Mouse (Mus musculus): ENCODE data around the gene Gm42688. TPM values are rescaled to one million over a fixed set of nuclear protein-coding genes. Genes with fewer than 3 reads are reported as not detected.

The Gm42688 gene
- polyA plus RNA-seq, 1 experiment from 2014 or later = 2.7 TPM

DNA sequence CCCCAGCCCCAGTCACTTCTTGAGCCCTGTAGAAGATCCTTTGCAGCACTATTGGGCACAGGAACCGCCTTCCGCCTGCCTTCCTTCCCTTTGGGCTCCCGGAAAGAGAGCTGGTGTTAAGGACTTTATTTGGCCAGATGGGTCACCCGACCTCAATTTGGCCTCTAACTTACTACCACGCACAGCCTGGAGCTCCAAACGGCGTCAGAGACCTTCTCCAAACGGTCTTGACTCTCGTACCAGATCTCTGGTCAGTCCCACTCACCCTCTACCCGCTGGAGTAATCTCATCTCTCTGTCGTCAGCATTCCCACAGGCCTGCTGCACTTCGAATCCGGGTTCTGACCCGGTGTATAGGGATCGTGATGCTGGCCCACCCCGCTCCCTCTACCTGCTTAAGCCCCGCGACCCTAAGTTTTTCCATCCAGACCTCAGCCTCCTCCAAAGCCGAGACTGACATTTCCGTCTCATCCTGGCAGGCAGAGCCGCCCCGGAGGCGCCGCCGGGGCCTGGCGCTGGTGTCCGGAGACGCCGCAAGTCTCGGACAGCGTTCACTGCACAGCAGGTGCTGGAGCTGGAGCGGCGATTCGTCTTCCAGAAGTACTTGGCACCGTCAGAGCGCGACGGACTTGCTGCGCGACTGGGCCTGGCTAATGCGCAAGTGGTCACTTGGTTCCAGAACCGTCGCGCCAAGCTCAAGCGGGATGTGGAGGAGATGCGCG, 14.1 kb upstream of the Gm42688 start:
- H3K4me1 ChIP-seq = peaks cover 14% of the 10 kb centered on the region
- peak overlapping the region; percentile 25 for H3K4me3 ChIP-seq (replicated peaks)
- H3K36me3 ChIP-seq = no peaks in the 10 kb centered on the region
- peak overlapping the region; percentile 48 for H3K4me2 ChIP-seq
- no peaks in the 10 kb centered on the region for H3K9me3 ChIP-seq
- ATAC-seq (ENCODE audit: insufficient read depth, low FRiP score, low read depth) = no peak
- H3K27me3 ChIP-seq (replicated peaks) = peaks cover 78% of the 10 kb centered on the region
- H3K9ac ChIP-seq = no peak overlapping the region
- no peak overlapping the region for H3K27ac ChIP-seq
- WGBS = 2% methylated on average over 47 of the region's 47 CpGs

DNA sequence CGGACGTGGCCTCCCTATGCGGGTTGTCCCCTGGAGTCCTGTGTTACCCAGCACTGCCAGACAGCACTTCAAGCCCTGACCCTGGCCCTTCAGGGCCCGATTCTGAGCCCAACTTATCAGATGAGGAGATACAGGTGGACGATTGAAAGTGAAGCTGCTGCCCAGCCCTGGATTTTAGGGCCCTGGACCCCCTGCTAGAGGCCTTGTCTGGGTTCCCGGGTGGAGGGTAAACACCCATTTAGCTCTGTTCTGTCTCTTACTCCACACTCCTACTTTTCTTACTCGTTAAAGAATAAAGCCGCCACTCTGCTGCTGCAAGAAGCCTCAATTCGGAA, 13.5 kb upstream of the Gm42688 start:
- H3K27ac ChIP-seq = no peak overlapping the region
- H3K4me2 ChIP-seq = peak overlapping the region; percentile 48
- H3K36me3 ChIP-seq = no peaks in the 10 kb centered on the region
- no peak for ATAC-seq (ENCODE audit: insufficient read depth, low FRiP score, low read depth)
- WGBS = 15% methylated on average over 9 of the region's 9 CpGs
- no peaks in the 10 kb centered on the region for H3K9me3 ChIP-seq
- H3K4me1 ChIP-seq = peaks cover 14% of the 10 kb centered on the region
- peaks cover 73% of the 10 kb centered on the region for H3K27me3 ChIP-seq (replicated peaks)
- H3K9ac ChIP-seq = no peak overlapping the region
- peak overlapping the region; percentile 25 for H3K4me3 ChIP-seq (replicated peaks)

DNA sequence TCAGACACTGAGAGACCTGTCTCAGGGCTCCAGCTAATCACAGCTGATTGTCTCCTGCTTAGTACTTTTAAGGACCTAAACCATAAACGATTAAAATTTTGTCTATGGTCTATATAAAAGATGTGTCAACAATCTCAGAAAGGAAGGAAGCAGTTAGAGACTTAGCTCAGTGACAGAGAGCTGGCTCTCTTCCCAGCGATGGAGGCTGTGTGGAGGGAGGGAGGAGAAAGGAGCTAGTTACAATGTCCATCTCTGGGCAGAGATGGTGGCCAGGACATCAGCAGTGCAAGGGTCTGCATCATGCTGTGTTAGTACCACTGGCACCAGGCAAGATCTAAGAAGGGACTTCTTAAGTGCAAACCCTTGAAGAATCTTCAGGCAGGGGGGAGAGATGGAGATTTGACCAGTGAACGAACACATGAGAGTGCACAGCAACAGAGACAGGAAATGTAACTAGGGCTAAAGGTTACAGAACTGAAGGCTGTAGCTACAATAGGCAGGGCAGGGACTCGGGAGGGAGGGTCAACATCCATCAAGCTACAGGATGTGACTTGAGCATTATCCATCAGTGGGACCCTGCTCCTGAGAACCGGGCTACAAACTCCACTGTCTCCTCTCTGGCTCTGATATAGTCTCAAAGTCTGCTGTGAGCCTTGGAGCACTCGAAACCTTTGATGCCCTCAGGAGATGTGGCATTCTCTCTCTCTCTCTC, 8.8 kb upstream of the Gm42688 start:
- Histone ChIP-seq H3K4me1 (peaks cover 3% of the 10 kb centered on the region), H3K36me3 (no peaks in the 10 kb centered on the region), H3K27me3 (replicated peaks) (peaks cover 39% of the 10 kb centered on the region), H3K27ac (no peak overlapping the region), H3K4me3 (replicated peaks) (no peak overlapping the region), H3K9me3 (no peaks in the 10 kb centered on the region), H3K9ac (no peak overlapping the region), H3K4me2 (no peak overlapping the region)
- 27% methylated on average over 6 of the region's 6 CpGs for WGBS
- ATAC-seq (ENCODE audit: insufficient read depth, low FRiP score, low read depth) = no peak; the same call in 1 of the 2 replicates

DNA sequence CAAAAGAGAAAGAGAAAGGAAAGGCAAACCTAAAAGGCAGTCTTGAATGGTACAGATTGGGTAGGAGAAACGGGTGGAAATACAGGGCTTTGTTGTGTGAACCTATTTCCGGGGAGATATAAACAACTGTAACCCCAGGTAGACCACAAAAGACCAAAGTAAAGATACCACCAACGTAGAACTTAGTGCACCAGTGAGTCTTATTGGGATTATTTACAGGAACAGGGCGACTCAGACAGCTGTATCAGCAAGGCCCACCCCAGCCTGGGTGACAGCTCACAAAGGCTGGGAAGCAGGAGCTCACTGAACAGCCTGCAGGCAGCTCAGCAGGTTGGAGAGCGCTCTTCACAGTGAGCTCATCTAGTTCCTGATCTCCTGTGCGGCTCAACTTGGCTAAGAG, 5.4 kb upstream of the Gm42688 start:
- H3K36me3 ChIP-seq = no peaks in the 10 kb centered on the region
- 42% methylated on average over 6 of the region's 6 CpGs for WGBS

DNA sequence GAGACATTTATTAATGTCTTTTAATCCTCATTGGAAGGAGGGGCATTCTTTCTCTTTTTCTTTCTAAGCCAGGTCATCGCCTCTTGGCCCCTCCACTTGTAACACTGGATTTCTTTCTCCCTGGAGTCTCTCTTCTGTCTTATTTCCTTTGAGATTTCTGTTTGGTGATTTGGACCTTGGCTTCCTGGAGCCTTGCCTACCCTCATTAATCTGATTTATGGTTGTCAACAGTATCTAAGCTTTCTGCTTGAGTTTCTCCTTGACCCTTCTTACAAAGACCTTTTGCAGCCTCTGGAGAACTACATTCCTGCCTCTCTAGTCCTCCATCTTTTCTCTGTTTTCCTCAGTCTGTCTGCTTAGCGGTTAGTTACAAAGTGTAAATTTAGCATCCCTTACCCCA, 3.0 kb upstream of the Gm42688 start:
- H3K9ac ChIP-seq = no peak overlapping the region
- no peaks in the 10 kb centered on the region for H3K9me3 ChIP-seq
- no peak for ATAC-seq (ENCODE audit: insufficient read depth, low FRiP score, low read depth)
- no peak overlapping the region for H3K27ac ChIP-seq
- 48% methylated on average over 2 of the region's 2 CpGs for WGBS
- H3K4me1 ChIP-seq = peaks cover 17% of the 10 kb centered on the region
- H3K4me3 ChIP-seq (replicated peaks) = no peak overlapping the region
- H3K4me2 ChIP-seq = no peak overlapping the region
- 0 out of 2 replicates have a peak, but pooled peaks cover 10% of the 10 kb centered on the region for H3K27me3 ChIP-seq (replicated peaks)
- H3K36me3 ChIP-seq = no peaks in the 10 kb centered on the region

More for the DNA sequence above, 5.4 kb upstream of the Gm42688 start:
- Histone ChIP-seq H3K27ac (no peak overlapping the region), H3K27me3 (replicated peaks) (peaks cover 10% of the 10 kb centered on the region; the same call in 1 of the 2 replicates), H3K4me3 (replicated peaks) (no peak overlapping the region), H3K9me3 (no peaks in the 10 kb centered on the region), H3K4me1 (peaks cover 2% of the 10 kb centered on the region; the same call in 1 of the 2 replicates), H3K4me2 (no peak overlapping the region), H3K9ac (no peak overlapping the region)
- no peak for ATAC-seq (ENCODE audit: insufficient read depth, low FRiP score, low read depth)

DNA sequence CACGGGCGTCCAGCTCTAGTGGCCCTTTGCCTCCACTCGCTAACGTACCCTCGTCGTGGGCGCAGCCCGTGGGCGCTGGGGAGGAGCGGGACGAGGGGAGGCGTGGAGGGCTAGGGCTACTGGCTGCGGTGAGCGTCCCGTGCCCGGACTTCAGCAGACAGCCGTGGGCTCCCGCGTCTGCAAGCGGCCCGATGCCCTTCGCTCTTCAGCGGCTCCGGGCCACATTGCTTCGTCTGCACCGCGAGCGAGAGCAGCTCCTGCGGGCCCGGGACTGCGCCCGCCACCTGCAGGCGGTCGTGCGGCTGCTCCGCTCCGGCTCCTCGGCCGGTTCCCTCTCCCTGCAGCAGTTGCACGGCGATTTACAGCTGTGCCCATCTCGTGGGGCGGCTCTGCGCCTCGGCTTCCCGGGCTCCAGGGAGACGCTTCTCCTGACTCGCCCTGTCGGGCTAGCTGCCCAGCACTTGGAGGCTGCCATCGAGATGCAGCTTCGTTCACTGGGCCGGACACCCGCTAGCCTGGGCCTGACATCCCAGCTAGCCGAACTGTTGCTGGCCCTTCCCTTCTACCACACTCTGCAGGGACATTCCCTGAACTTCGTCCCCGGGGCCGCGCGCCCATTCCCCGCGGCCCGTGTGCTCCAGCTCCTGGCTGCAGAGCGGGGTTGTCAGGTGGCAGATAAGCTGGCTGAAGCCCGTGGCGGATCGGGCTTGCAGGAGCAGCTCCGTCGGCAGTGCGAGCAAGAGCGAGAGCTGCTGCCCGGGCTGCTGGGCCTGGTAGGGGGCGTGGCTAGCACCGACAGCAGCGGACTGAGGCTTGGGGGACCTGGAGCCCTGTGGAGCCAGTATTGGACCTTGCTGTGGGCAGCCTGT, 505 bp downstream of the Gm42688 start:
- H3K4me2 ChIP-seq = peak overlapping the region; percentile 99
- ATAC-seq (ENCODE audit: insufficient read depth, low FRiP score, low read depth) = peak; percentile 70; the same call in 1 of the 2 replicates
- peak overlapping the region; percentile 73 for H3K4me3 ChIP-seq (replicated peaks)
- no peaks in the 10 kb centered on the region for H3K9me3 ChIP-seq
- WGBS = under 1% methylated on average over 74 of the region's 74 CpGs
- peak overlapping the region; percentile 85 for H3K27ac ChIP-seq
- peak overlapping the region; percentile 70 for H3K9ac ChIP-seq
- H3K27me3 ChIP-seq (replicated peaks) = no peaks in the 10 kb centered on the region
- no peaks in the 10 kb centered on the region for H3K36me3 ChIP-seq
- H3K4me1 ChIP-seq = peaks cover 19% of the 10 kb centered on the region

DNA sequence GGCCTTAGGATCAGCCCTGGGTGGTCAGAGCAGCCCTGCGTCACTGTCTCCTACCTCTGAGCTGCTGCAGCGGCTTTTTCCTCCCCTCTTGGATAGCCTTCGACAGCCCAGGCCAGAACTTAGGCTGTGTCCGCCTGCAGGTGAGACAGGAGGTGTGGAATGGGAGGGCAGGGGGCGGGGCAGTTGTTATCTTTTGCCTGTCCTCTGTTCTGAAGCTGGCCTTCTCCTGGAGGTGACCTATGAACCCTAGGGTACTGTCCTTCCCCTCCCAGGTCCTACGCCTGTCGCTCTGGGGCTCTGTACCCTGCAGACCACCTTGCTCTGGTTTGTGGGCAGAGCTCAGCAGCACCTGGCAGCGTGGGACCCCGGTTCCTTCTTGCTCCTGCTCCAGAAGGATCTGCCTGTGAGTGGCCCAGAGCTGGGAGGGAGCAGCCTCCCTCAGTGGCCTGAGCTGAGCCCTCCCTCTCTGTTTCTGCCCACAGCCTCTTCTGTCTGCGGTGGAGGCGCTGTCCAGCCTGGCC, 1.8 kb downstream of the Gm42688 start:
- Histone ChIP-seq H3K27ac (no peak overlapping the region), H3K9me3 (no peaks in the 10 kb centered on the region), H3K4me1 (peaks cover 27% of the 10 kb centered on the region), H3K27me3 (replicated peaks) (no peaks in the 10 kb centered on the region), H3K9ac (no peak overlapping the region), H3K4me3 (replicated peaks) (peak overlapping the region; percentile 73; the same call in 1 of the 2 replicates), H3K4me2 (peak overlapping the region; percentile 99), H3K36me3 (no peaks in the 10 kb centered on the region)
- ATAC-seq (ENCODE audit: insufficient read depth, low FRiP score, low read depth) = no peak
- WGBS = 49% methylated on average over 11 of the region's 11 CpGs

DNA sequence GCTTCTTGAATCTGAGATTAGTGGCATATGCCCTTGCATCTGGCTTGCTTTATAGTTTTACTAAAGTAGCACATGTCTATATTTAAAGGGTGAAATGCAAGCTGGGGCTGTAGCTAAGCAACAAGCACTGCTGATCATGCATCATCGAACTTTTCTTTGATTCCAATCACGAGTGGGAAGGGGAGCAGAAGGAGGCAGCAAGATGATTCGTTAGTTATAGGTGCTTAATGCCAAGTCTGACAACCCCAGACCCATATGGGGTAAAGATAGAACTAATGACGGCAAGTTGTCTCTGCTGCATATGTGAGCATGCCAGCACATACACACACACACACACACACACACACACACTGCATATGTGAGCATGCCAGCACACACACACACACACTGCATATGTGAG, 2.7 kb downstream of the Gm42688 start:
- H3K4me2 ChIP-seq = no peak overlapping the region
- H3K36me3 ChIP-seq = no peaks in the 10 kb centered on the region
- H3K27ac ChIP-seq = no peak overlapping the region
- H3K27me3 ChIP-seq (replicated peaks) = no peaks in the 10 kb centered on the region
- no peak overlapping the region for H3K9ac ChIP-seq
- 84% methylated on average over 4 of the region's 4 CpGs for WGBS
- peaks cover 31% of the 10 kb centered on the region for H3K4me1 ChIP-seq
- ATAC-seq (ENCODE audit: insufficient read depth, low FRiP score, low read depth) = no peak
- H3K9me3 ChIP-seq = no peaks in the 10 kb centered on the region
- no peak overlapping the region for H3K4me3 ChIP-seq (replicated peaks)

DNA sequence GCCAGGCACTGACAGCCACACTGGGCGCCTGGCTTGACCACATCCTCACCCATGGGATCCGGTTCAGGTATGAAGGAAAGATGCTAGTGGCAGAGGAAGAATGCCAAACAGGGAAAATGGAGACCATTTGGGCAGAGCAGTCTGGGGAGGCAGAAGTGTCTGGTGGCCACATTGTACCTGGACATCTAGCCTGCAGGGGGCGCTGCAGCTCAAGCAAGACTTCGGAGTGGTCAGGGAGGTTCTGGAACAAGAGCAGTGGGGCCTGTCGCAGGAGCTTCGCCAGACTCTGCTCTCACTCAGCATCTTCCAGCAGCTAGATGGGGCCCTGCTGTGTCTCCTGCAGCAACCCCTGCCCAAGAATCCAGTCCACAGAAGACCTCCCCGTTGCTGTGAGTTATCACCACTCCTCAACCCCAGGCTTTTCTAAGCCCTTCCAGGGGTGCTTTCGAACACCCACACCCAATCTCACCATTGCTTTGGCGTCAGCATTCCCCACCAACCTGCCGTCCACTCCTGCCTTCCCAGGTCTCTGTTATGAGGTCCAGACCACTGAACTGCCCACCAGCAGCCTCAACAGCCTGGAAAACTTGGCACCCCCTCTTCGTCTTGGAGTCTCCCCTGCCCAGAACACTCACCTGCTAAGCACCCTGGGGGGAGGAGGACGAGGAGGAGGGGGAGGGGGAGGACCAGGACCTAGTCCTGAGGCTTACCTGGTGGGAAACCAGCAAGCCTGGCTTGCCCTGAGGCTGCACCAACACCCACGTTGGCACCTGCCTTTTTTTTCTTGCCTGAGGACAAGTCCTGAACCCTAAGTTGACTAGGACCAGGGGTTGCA, 6.4 kb downstream of the Gm42688 start:
- peak overlapping the region; percentile 94; the same call in 1 of the 2 replicates for H3K9ac ChIP-seq
- H3K9me3 ChIP-seq = no peaks in the 10 kb centered on the region
- H3K27ac ChIP-seq = peak overlapping the region; percentile 85; the same call in 1 of the 2 replicates
- WGBS = 36% methylated on average over 13 of the region's 13 CpGs
- peak overlapping the region; percentile 91 for H3K4me2 ChIP-seq
- H3K36me3 ChIP-seq = no peaks in the 10 kb centered on the region
- H3K4me3 ChIP-seq (replicated peaks) = peak overlapping the region; percentile 88
- no peak for ATAC-seq (ENCODE audit: insufficient read depth, low FRiP score, low read depth)
- H3K27me3 ChIP-seq (replicated peaks) = no peaks in the 10 kb centered on the region
- H3K4me1 ChIP-seq = peaks cover 25% of the 10 kb centered on the region

DNA sequence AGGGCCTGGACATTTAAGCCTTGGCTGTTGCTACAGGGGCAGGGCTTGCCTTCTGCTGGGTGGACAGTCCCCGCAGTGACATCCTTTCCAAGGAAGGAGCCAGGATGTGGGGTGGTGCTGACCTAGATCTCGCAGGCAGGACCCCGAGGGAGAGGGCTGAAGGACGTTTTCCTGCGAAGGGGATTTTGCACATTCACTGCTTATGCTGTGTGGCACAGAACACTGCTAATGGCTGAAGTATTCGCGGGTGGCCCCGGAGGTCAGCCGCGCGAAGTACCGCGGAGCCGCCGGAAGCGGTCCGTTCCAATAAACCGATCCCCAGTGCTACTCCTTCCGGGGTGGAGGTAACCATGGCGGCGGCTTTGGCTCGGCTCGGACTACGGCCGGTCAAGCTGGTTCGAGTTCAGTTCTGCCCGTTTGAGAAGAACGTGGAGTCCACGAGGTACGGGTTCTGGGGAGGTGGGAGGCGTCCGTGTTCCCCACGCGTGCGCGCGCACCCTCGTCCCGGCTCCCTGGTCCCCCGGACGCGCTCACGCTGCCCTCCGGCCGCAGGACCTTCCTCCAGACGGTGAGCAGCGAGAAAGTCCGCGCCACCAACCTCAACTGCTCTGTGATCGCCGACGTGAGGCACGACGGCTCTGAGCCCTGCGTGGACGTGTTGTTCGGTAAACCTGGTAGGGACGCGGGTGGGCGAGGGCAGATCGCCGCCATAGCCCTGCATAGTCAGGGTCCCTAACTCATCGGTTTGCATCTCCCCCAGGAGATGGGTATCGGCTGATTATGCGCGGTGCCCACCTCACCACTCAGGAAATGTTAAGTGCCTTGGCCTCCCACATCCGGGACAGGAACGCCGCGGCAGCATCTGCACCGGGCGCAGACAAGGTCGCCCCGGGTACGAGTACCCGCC, 7.6 kb downstream of the Gm42688 start, which contains the start of gene Mrpl53:
Gene Mrpl53 (plus strand): TSS at position 279 of the 907 bp plus-strand sequence.
- no peaks in the 10 kb centered on the region for H3K36me3 ChIP-seq
- H3K4me3 ChIP-seq (replicated peaks) = peak within 1 kb of the TSS; percentile 88
- H3K27ac ChIP-seq = peak within 1 kb of the TSS; percentile 85
- H3K9ac ChIP-seq = peak within 1 kb of the TSS; percentile 94
- no peaks in the 10 kb centered on the region for H3K9me3 ChIP-seq
- peaks cover 18% of the 10 kb centered on the region for H3K4me1 ChIP-seq
- peak within 1 kb of the TSS; percentile 91 for H3K4me2 ChIP-seq
- peak; percentile 88 for ATAC-seq (ENCODE audit: insufficient read depth, low FRiP score, low read depth)
- no peaks in the 10 kb centered on the region for H3K27me3 ChIP-seq (replicated peaks)
- under 1% methylated on average over 76 of the region's 76 CpGs for WGBS

Data from stomach, embryonic 15.5 days (tissue).